Mouse (Mus musculus) hindbrain, embryonic 14.5 days (tissue): ENCODE results near the gene Sohlh1. TPM values are rescaled to one million over a fixed set of nuclear protein-coding genes. Genes with fewer than 3 reads are reported as not detected.
A peak's percentile ranks its signal among the peaks of the same experiment; 100 is the strongest.

ENCODE experiments used
- ATAC-seq: fragments of 200-750 bp; cut with Nextera tagmentation; 2 replicates; pipeline ENCODE4 v1.8.0; 2017; ENCODE audit warnings: moderate number of reproducible peaks, mild to moderate bottlenecking, moderate TSS enrichment, moderate library complexity; ENCODE audit not compliant: low FRiP score
- DNase-seq: peaks from one replicate; pipeline ENCODE4 v3.0.0-alpha.2; 2015; ENCODE audit warnings: low spot score
- H3K27ac ChIP-seq: fragments of 300-500 bp; sonication (generic); 2 replicates; pipeline ENCODE4 v1.5.1; 2014; ENCODE audit warnings: mild to moderate bottlenecking, moderate library complexity
- H3K27me3 ChIP-seq: fragments of 300-500 bp; sonication (generic); 2 replicates; pipeline ENCODE4 v1.6.1; 2014; ENCODE audit warnings: mild to moderate bottlenecking, low read length, mixed read lengths; ENCODE audit not compliant: control insufficient read depth, insufficient read depth
- H3K36me3 ChIP-seq: fragments of 300-500 bp; sonication (generic); replicated peaks from 2 replicates; pipeline ENCODE4 v1.6.1; 2014; ENCODE audit not compliant: control insufficient read depth, insufficient read depth
- H3K4me1 ChIP-seq: fragments of 300-500 bp; sonication (generic); replicated peaks from 2 replicates; pipeline ENCODE4 v1.6.1; 2014; ENCODE audit warnings: antibody characterized with exemption, low read length, mixed read lengths; ENCODE audit not compliant: control insufficient read depth, insufficient read depth
- H3K4me2 ChIP-seq: fragments of 300-500 bp; sonication (generic); replicated peaks from 2 replicates; pipeline ENCODE4 v1.6.1; 2014; ENCODE audit warnings: mild to moderate bottlenecking, moderate library complexity
- H3K4me3 ChIP-seq: fragments of 300-500 bp; sonication (generic); replicated peaks from 2 replicates; pipeline ENCODE4 v1.5.1; 2014; ENCODE audit warnings: mild to moderate bottlenecking, low read length
- H3K9ac ChIP-seq: fragments of 300-500 bp; sonication (generic); 2 replicates; pipeline ENCODE4 v1.6.1; 2014
- H3K9me3 ChIP-seq: fragments of 300-500 bp; sonication (generic); 2 replicates; pipeline ENCODE4 v1.6.1; 2016; ENCODE audit warnings: low read length; ENCODE audit not compliant: control insufficient read depth
- WGBS: fragments of 180-500 bp; shearing (Covaris S2); extraction: QIAGEN DNeasy Blood & Tissue Kit; methylation state at CpG from one replicate; pipeline ENCODE4 v1.1.7; 2014; 5-methylcytosine and 5-hydroxymethylcytosine counted together
- polyA plus RNA-seq: library from polyadenylated mRNA; unstranded; fragments of >200 nt; fragmentation: Nextera tagmentation; extraction: Ambion mirVana; gene quantifications from 2 replicates; pipeline ENCODE4 v1.2.1, GENCODE M21; 2014

Sohlh1 gene
- polyA plus RNA-seq, 1 experiment from 2014 or later: not detected

GRCm38 (mm10) chr2:25852626-25853025, 5.6 kb upstream of the Sohlh1 start:
- no peak overlapping the region for H3K4me3 ChIP-seq
- ATAC-seq (no peak), DNase-seq (peak; percentile 26)
- no peak overlapping the region for H3K4me2 ChIP-seq
- no peaks in the 10 kb centered on the region for H3K36me3 ChIP-seq
- H3K27me3 ChIP-seq: no peaks in the 10 kb centered on the region
- no peaks in the 10 kb centered on the region for H3K9me3 ChIP-seq
- no peak overlapping the region for H3K27ac ChIP-seq
- H3K9ac ChIP-seq: no peak overlapping the region
- 61% methylated on average over 3 of the region's 3 CpGs for WGBS
- no peaks in the 10 kb centered on the region for H3K4me1 ChIP-seq

GRCm38 (mm10) chr2:25850330-25850729, 3.3 kb upstream of the Sohlh1 start:
- Histone ChIP-seq H3K27ac (no peak overlapping the region), H3K9me3 (no peaks in the 10 kb centered on the region), H3K4me3 (no peak overlapping the region), H3K9ac (no peak overlapping the region), H3K27me3 (no peaks in the 10 kb centered on the region), H3K36me3 (no peaks in the 10 kb centered on the region), H3K4me1 (no peaks in the 10 kb centered on the region), H3K4me2 (no peak overlapping the region)
- no peak for ATAC-seq
- 13% methylated on average over 4 of the region's 4 CpGs for WGBS
- DNase-seq: no peak

- no peak for DNase-seq
- no peaks in the 10 kb centered on the region for H3K36me3 ChIP-seq
Measured at GRCm38 (mm10) chr2:25846516-25846915, 532 bp downstream of the Sohlh1 start.

GRCm38 (mm10) chr2:25844097-25844496, 3.0 kb downstream of the Sohlh1 start:
- WGBS: 92% methylated on average over 3 of the region's 3 CpGs
- Histone ChIP-seq H3K27me3 (no peaks in the 10 kb centered on the region), H3K36me3 (no peaks in the 10 kb centered on the region), H3K4me1 (no peaks in the 10 kb centered on the region), H3K9ac (no peak overlapping the region), H3K9me3 (no peaks in the 10 kb centered on the region), H3K4me3 (no peak overlapping the region), H3K4me2 (no peak overlapping the region), H3K27ac (no peak overlapping the region)
- no peak for DNase-seq
- ATAC-seq: no peak

More at GRCm38 (mm10) chr2:25846516-25846915, 532 bp downstream of the Sohlh1 start:
- no peak for ATAC-seq
- H3K9me3 ChIP-seq: no peaks in the 10 kb centered on the region
- H3K4me2 ChIP-seq: no peak overlapping the region
- no peaks in the 10 kb centered on the region for H3K27me3 ChIP-seq
- H3K9ac ChIP-seq: no peak overlapping the region
- H3K4me1 ChIP-seq: no peaks in the 10 kb centered on the region
- no peak overlapping the region for H3K4me3 ChIP-seq
- H3K27ac ChIP-seq: no peak overlapping the region
- 82% methylated on average over 8 of the region's 8 CpGs for WGBS

GRCm38 (mm10) chr2:25842758-25843157, 4.3 kb downstream of the Sohlh1 start:
- no peak overlapping the region for H3K4me3 ChIP-seq
- WGBS: 60% methylated on average over 1 of the region's 1 CpGs
- H3K9me3 ChIP-seq: no peaks in the 10 kb centered on the region
- H3K4me2 ChIP-seq: no peak overlapping the region
- H3K4me1 ChIP-seq: no peaks in the 10 kb centered on the region
- DNase-seq (no peak), ATAC-seq (no peak)
- H3K9ac ChIP-seq: no peak overlapping the region
- no peak overlapping the region for H3K27ac ChIP-seq
- H3K27me3 ChIP-seq: no peaks in the 10 kb centered on the region
- H3K36me3 ChIP-seq: no peaks in the 10 kb centered on the region

GRCm38 (mm10) chr2:25842161-25842560, 4.9 kb downstream of the Sohlh1 start:
- Histone ChIP-seq H3K9me3 (no peaks in the 10 kb centered on the region), H3K27ac (no peak overlapping the region), H3K4me3 (no peak overlapping the region), H3K36me3 (no peaks in the 10 kb centered on the region), H3K4me2 (no peak overlapping the region), H3K4me1 (no peaks in the 10 kb centered on the region), H3K27me3 (no peaks in the 10 kb centered on the region), H3K9ac (no peak overlapping the region)
- DNase-seq (no peak), ATAC-seq (no peak)
- 71% methylated on average over 4 of the region's 4 CpGs for WGBS

- H3K27me3 ChIP-seq: no peaks in the 10 kb centered on the region; the same call in 1 of the 2 replicates
- H3K9me3 ChIP-seq: no peaks in the 10 kb centered on the region
- H3K27ac ChIP-seq: no peak overlapping the region
- H3K36me3 ChIP-seq: no peaks in the 10 kb centered on the region
- no peak overlapping the region for H3K4me2 ChIP-seq
- H3K4me3 ChIP-seq: no peak overlapping the region
- DNase-seq: peak; percentile 90
- no peaks in the 10 kb centered on the region for H3K4me1 ChIP-seq
- H3K9ac ChIP-seq: no peak overlapping the region
- 0 out of 2 replicates have a peak, but pooled peaks have one; percentile 59 for ATAC-seq
- WGBS: 49% methylated on average over 5 of the region's 5 CpGs
Measured at GRCm38 (mm10) chr2:25836291-25836690, 10.8 kb downstream of the Sohlh1 start.

GRCm38 (mm10) chr2:25830786-25831185, 16.3 kb downstream of the Sohlh1 start:
- no peak overlapping the region for H3K9ac ChIP-seq
- H3K27ac ChIP-seq: no peak overlapping the region
- no peak for DNase-seq
- 86% methylated on average over 3 of the region's 3 CpGs for WGBS
- H3K36me3 ChIP-seq: no peaks in the 10 kb centered on the region
- no peaks in the 10 kb centered on the region for H3K9me3 ChIP-seq
- no peaks in the 10 kb centered on the region for H3K4me1 ChIP-seq
- H3K4me2 ChIP-seq: no peak overlapping the region
- H3K4me3 ChIP-seq: no peak overlapping the region
- no peak for ATAC-seq
- no peaks in the 10 kb centered on the region; the same call in 1 of the 2 replicates for H3K27me3 ChIP-seq

GRCm38 (mm10) chr2:25828344-25828947, 18.6 kb downstream of the Sohlh1 start:
- Histone ChIP-seq H3K9me3 (no peaks in the 10 kb centered on the region), H3K9ac (no peak overlapping the region), H3K4me2 (no peak overlapping the region), H3K4me3 (no peak overlapping the region), H3K27me3 (no peaks in the 10 kb centered on the region), H3K4me1 (no peaks in the 10 kb centered on the region), H3K27ac (no peak overlapping the region), H3K36me3 (no peaks in the 10 kb centered on the region)
- no peak for DNase-seq
- WGBS: 79% methylated on average over 8 of the region's 8 CpGs
- ATAC-seq: no peak

- ATAC-seq (no peak), DNase-seq (no peak)
- no peak overlapping the region for H3K27ac ChIP-seq
- no peaks in the 10 kb centered on the region for H3K4me1 ChIP-seq
- no peaks in the 10 kb centered on the region for H3K9me3 ChIP-seq
- H3K4me3 ChIP-seq: no peak overlapping the region
- H3K27me3 ChIP-seq: no peaks in the 10 kb centered on the region
- no peaks in the 10 kb centered on the region for H3K36me3 ChIP-seq
- no peak overlapping the region for H3K4me2 ChIP-seq
- WGBS: 91% methylated on average over 3 of the region's 3 CpGs
- H3K9ac ChIP-seq: no peak overlapping the region
Measured at GRCm38 (mm10) chr2:25824751-25825150, 22.3 kb downstream of the Sohlh1 start.
